Mouse (Mus musculus) brain, embryonic 18.5 days (tissue): ENCODE measurements around the gene Isoc2b.
"Not testable (repeated sequence)": the region's sequence is repeated elsewhere in the genome, so short reads cannot be mapped to it uniquely, and the experiment has no call there.

Experiments
- DNase-seq: peaks from one replicate; pipeline ENCODE4 v3.0.0-alpha.2; 2012; ENCODE audit warnings: low read depth, low spot score

Gene Isoc2b

DNA sequence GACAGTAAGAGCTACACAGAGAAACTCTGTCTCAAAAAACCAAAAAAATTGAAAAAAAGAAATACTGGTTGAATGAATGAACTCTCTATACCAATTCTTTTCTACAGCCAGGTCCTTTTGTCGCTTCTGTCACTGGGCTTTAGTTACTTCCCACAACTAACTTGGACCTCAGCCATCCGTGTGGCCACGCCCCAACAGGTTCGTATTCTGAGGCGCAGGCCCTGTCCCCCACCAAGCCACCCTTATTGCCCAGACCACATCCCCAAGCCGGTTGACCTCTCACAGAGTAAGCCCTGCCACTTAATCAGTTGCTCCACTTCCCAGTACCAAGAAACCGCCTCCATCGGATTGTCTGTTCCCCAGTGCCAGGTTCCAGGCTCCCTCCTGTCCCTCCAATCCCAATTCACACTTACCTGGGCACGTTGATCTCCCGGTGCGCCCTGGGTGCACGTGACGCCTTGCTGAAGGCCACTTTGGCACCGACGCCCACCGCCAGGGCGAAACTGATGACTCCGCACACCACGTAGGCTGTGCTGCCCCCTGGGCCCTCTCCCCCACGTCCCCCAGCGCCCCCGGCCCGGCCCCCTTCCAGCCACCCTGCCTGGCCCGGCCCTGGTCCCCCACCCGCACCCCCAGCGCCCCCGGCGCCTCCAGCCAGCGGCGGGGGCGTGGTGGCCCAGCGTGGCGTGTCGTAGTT, 34.3 kb downstream of the Isoc2b start:
- no peak for DNase-seq

DNA sequence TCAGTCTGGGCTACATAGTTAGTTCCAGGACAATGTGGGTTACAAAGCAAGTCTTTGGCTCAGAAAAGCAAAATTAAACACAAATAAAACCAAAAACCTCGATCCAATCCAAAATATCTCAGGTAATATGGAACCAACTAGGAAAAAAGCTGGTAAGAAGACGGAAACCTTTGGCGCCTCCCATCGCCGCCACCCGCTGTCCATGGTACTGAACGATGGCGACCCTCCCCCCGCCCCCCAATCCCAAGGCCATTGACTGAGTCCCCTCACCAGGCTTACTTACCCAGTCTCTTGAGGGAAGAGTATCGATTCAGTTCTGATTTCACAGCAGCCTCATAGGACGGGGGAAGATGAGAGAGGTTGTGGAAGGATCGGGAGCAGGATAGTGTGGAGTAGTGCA, 39.6 kb downstream of the Isoc2b start:
- DNase-seq, result no peak

DNA sequence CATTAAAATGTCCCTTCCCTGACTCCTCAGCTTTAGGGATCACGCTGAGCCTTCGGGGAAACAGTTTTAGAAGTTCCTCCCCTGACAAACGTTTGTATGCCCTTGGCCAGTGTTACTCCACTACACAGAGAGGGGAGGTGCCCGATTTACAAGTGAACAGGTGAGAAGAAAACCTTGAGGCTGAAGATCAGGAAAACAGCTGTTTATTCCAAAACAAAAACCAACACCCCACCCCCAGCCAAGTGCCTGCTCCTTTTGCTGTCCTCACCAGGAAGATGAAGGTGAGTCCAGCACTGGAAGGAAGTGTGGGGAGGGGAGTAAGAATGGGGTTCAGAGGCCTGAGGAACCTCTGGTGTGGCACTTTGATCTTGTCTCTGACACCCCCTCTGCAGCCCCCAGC, 44.7 kb downstream of the Isoc2b start:
- DNase-seq, result no peak

DNA sequence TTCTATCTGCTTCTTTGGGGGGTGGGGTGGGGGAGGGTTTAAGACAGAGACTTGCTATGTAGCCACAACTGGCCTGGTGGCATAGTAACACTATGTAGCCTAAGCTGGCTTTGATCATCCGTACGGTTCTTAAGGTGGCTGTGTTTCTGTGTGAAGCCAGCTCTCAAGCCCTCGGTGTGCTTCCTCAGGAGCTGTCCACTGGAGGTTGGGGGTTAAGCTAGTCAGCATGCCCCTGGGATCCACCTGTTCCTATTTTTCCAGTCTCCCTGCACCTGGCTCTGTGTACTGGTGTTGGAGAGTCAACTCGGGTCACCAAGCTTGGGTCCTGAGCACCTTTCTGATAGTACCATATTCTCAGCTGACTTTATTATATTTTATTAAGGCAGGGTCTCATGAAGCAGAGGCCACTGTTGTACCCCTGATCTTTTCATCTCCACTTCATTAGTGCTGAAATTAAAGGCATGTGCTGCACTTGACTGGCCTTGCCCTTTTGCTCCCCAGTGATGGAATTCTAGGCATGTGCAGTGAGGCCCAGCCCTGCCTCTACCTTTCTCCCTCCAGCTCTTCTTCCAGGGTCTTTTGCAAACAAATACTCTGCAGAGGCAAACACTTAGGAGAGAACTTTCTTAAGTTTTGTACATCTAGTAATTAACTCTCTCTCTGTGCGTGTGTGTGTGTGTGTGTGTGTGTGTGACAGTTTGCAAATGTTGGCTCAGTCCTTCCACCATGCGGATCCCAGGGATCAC, 47.7 kb downstream of the Isoc2b start:
- no peak for DNase-seq

DNA sequence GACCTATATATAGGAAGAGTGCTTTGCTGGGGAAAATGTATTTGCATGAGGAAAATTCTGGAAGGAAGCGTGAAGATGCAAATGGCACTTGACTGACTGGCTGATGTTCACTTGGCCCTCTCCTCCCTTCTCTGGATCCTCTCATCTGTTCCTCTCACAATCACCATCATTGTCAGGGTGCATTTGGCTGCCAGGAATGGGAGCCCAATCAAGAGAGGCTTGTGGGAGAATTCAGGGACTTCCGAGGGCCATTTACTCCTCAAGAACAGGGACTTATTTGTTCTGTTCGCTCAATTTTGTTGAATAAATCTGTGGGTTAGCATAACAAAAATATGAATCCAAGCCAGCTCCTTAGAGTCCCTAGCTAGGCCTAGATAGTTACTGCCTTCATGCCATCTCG, 48.4 kb downstream of the Isoc2b start:
- DNase-seq, result no peak

DNA sequence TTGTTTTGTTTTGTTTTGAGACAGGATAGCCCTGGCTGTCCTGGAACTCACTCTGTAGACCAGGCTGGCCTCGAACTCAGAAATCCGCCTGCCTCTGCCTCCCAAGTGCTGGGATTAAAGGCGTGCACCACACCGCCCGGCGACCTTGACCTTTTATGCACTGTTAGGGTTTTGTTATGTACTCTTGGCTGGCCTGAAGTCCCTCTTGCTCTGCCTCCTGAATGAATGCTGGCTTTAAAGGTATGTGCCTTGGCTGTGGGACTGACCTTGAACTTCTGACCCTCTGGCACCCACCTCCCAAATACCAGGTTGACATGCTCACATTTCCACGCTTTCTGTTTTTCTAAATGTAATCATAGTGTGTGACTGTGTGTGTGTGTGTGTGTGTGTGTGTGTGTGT, 49.1 kb downstream of the Isoc2b start:
- DNase-seq, result not testable (repeated sequence)

DNA sequence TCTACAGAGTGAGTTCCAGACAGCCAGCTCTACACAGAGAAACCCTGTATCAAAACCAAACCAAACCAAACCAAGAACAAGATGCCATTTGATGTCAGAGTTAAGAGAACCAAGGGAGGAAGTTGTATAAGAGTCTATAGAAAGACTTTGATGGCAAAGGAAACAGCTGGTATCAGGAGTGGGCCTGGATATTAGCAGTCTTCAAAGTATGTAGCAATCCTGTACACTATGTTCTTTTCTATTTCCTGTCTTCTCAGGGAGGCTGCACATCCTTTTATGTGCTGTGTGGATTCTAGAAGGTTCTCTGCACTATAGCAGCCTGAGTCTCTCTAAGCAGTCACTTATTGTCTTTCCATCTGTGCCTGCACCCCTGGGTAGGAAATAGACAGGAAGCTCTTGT, 53.5 kb downstream of the Isoc2b start:
- no peak for DNase-seq

DNA sequence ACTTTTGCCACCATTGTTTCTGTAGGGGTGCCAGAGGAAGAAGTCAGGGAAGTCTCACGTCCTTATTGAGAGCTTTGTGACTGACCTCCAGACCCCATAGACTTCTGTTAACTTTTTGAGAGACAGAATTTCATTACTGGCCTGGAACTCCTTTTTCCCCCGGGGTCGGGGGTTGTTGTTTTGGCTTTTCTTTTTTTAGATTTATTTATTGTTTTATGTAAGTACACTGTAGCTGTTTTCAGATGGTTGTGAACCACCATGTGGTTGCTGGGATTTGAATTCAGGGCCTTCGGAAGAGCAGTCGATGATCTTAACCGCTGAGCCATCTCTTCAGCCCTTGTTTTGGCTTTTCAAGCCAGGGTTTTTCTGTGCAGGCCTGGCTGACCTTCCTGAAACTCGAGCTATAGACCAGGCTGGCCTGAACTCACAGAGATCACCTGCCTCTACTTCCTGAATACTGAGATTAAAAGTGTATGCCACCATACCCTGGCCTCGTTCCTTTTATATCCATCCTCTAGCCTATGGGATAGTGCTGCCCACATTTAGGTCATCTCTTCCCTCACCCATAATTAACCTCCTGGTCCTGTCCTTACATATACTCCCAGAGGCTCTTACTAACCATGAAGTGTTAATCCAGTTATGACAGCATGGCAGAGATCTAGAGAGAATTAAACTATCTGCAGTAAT, 56.8 kb downstream of the Isoc2b start:
- DNase-seq, result no peak

DNA sequence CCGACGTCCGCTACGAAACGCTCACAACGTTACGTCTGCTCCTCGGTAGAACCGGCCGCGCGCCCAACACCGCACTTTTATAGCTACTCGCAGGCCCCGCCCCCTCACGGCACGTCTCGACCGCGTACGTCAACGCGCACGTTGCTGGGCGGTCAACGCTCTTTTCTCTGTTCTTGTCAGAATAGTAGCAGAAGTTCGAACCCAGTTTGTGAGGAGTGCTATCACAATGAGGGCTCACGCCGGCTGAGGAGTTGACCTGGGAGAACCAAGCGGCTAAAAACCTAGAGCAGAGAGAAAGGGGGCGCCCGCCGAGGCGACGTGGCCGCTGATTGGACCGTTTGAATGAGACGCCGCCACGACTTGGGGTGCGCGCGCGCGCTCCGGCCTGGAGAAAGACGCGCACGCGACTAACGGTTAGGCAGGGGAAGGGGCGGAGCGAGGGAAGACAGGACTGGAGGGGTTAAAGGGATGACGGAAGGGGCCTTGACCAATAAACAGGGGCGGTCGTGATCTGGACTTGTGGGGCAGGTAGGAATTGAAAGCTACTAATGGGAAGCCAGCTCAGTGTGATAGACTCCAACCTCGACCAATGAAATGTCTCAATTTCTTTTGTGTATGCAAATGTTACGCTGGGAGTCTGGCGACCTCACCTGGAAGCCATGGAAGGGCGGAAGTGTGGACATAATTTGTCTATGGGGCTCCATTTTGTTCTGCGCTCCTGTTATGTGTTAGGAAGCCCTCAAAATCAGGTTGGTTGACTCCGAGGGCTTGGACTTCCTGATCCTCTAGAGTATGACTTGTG, 57.6 kb downstream of the Isoc2b start, which contains the start of gene Ube2s:
Ube2s (minus strand) TSS at position 288 of the 802 bp plus-strand sequence.
- DNase-seq, result peak; percentile 99

DNA sequence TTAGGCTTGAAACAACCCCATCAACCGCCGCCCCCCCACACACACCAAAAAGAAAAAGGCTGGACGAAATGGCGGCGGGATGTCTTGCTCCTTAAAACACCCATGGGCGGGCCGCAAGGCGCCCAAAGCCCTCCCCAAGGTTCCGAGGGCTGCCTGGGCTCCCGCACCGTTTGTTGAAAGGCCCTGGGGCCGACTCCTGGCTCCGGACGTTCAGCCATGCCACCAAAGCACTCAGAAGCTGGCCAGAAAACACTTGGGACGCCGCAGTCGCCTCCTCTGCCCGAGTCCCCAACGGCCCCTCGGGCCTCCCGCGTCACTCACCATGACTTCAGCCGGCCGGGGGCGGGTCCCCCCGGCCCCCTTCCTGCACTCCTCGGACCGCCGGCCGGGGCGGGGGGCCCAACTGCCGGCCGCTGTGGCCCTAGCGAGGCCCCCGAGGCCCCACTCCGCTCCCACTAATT, 58.2 kb downstream of the Isoc2b start:
- DNase-seq, result no peak

DNA sequence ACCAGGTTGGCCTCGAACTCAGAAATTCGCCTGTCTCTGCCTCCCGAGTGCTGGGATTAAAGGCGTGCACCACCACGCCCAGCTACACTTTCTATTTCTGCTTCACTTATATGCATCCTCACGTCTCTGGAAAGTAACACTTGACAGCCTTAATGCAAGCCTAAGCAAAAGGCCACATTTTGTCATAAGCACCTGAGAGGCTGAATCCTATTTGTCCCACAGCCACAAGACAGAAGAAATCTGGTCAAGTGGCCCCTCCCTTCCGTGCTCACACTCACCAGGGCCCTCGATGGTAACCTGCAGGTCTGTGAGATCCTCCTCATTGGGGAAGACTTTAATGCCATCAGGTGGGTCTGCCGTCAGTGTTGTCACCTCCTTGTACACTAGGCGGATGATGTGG, 58.9 kb downstream of the Isoc2b start:
- not testable (repeated sequence) for DNase-seq

DNA sequence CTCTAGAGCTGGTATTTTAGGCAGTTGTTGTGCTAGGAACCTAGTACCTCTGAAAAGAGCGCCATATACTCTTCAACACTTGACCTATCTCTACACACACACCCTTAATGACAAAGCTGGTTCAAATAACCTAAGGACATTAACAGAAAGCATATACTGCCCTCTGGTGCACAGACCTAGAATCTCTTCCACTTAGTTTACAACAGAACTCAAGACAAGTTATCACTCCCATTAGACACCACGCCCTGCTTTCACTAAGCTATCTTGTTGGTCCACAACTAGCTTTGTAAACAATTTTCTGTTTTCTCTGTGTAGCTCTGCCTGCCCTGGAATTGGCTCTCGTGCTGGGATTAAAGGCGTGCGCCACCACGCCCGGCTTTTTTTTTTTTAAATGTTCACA, 63.3 kb downstream of the Isoc2b start:
- no peak for DNase-seq

DNA sequence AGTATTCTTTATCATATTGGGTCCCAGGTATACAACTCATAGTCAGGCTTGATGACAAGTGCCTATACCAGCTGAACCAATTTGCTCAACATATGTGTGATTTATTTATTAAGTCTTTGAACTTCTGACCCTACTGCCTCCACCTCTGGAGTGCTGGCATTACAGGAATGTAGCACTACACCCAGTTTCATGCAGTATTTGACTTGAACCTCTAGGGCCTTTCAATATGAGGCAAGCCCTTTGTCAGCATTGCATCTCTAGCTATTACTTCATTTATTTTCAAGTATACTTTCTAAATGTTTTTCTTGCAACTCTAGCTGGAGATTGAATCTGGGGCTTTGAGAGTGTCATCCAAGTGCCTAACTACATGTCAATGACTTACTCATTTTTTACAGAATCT, 67.8 kb downstream of the Isoc2b start:
- DNase-seq, result no peak

DNA sequence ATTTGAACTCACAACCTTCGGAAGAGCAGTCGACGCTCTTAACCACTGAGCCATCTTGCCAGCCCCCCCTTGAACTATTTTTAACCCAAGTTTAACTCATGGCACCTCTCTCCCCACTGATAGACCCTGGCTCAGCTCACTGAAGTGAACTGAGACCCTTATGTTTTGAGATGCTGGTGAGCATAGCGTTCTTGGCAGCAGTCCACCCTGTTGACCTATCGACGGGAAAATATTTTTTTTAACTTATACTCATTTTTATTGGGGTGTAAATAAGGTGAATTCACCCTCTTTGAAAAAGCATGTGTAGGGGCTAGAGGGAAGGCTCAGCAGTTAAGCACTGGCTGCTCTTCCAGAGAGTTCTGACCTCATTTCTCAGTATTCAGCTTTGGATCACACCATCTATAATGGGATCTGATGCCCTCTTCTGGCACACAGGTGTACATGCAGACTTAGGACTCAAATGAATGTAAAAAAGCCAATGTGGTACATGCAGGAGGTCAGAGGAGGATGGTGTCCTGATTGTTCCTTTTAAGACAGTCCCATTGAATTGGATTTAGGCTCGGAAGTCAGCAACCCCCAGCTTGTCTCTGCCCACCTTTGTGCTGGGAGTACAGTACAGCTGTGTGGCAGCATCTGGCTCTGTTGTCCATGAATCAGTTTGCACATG, 74.2 kb downstream of the Isoc2b start:
- no peak for DNase-seq
